Mouse (Mus musculus) limb, embryonic 11.5 days (tissue): ENCODE results near the gene Ivd. TPM values are rescaled to one million over a fixed set of nuclear protein-coding genes. Genes with fewer than 3 reads are reported as not detected.

Experiments used
- ATAC-seq: fragments of 200-750 bp; cut with Nextera tagmentation; 2 replicates; pipeline ENCODE4 v1.8.0; 2017; ENCODE audit warnings: low read depth; ENCODE audit not compliant: insufficient number of reproducible peaks, low FRiP score, low TSS enrichment
- DNase-seq: peaks from one replicate; pipeline ENCODE4 v3.0.0-alpha.2; 2015; ENCODE audit warnings: low spot score
- H3K27ac ChIP-seq: fragments of 300-500 bp; sonication (generic); replicated peaks from 2 replicates; pipeline ENCODE4 v1.5.1; 2014; ENCODE audit warnings: low read depth, mild to moderate bottlenecking, low read length
- H3K27me3 ChIP-seq: fragments of 300-500 bp; sonication (generic); 2 replicates; pipeline ENCODE4 v1.6.1; 2014; ENCODE audit warnings: mild to moderate bottlenecking, low read length, mixed read lengths; ENCODE audit not compliant: control insufficient read depth, insufficient read depth
- H3K36me3 ChIP-seq: fragments of 300-500 bp; sonication (generic); 2 replicates; pipeline ENCODE4 v1.6.1; 2014; ENCODE audit warnings: mild to moderate bottlenecking, low read length, moderate library complexity, mixed read lengths; ENCODE audit not compliant: control insufficient read depth, insufficient read depth
- H3K4me1 ChIP-seq: fragments of 300-500 bp; sonication (generic); 2 replicates; pipeline ENCODE4 v1.6.1; 2014; ENCODE audit warnings: low read length, mixed read lengths; ENCODE audit not compliant: control insufficient read depth, insufficient read depth
- H3K4me2 ChIP-seq: fragments of 300-500 bp; sonication (generic); 2 replicates; pipeline ENCODE4 v1.6.1; 2014; ENCODE audit warnings: low read depth, mild to moderate bottlenecking, moderate library complexity; ENCODE audit not compliant: severe bottlenecking
- H3K4me3 ChIP-seq: fragments of 300-500 bp; sonication (generic); 2 replicates; pipeline ENCODE4 v1.5.1; 2014; ENCODE audit warnings: low read depth, low read length
- H3K9ac ChIP-seq: fragments of 300-500 bp; sonication (generic); 2 replicates; pipeline ENCODE4 v1.6.1; 2014; ENCODE audit warnings: mild to moderate bottlenecking, low read length
- H3K9me3 ChIP-seq: fragments of 300-500 bp; sonication (generic); 2 replicates; pipeline ENCODE4 v1.6.1; 2016; ENCODE audit warnings: low read length; ENCODE audit not compliant: control insufficient read depth
- WGBS: fragments of 180-500 bp; shearing (Covaris S2); extraction: QIAGEN DNeasy Blood & Tissue Kit; methylation state at CpG from one replicate; pipeline ENCODE4 v1.1.7; 2014; 5-methylcytosine and 5-hydroxymethylcytosine counted together
- polyA plus RNA-seq: library from polyadenylated mRNA; unstranded; fragments of >200 nt; fragmentation: Nextera tagmentation; extraction: Ambion mirVana; gene quantifications from 2 replicates; pipeline ENCODE4 v1.2.1, GENCODE M21; 2014

Gene Ivd
- polyA plus RNA-seq, 1 experiment from 2014 or later: 75.1 TPM

DNA sequence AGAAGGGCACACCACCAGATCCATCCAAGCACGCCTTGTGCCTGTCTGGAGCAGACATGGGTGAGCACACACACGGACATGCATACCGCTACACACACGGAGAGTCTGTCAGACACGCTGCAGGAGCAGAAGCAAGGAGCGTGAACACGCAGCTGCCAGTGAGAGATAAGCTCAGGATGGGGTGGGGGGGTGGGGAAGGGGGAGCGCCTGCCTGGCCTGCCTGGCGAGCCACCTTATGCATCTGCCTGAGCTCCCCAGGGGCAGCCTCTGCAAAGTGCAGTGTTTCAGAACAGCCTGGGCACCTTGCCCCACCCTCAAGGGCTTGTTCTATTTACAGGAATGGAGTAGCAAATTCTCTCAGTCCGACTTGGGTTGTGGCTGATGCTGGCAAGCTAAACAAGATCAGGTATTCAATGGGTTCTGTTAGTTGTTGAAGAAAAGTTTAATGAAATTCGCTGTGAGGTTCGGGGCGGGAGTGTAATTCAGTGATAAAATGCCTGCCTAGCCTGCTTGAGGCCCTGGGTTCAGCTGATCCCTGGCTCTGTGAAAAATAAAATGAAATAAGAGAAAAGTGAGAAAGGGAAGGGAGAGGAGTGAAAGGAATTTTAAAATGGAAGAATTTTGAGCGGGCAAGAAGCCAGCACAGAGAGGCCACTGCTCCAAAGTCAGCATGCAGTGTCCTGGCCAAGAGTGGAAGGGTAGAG lies 26.2 kb downstream of the Ivd start:
- Histone ChIP-seq H3K27me3 (peaks cover 7% of the 10 kb centered on the region; the same call in 1 of the 2 replicates), H3K27ac (no peak overlapping the region), H3K4me2 (0 out of 2 replicates have a peak overlapping the region, but pooled peaks have one; percentile 12), H3K36me3 (no peaks in the 10 kb centered on the region), H3K9me3 (no peaks in the 10 kb centered on the region), H3K9ac (no peak overlapping the region), H3K4me3 (no peak overlapping the region), H3K4me1 (peaks cover 3% of the 10 kb centered on the region; the same call in 1 of the 2 replicates)
- 32% methylated on average over 14 of the region's 14 CpGs for WGBS
- no peak for DNase-seq
- ATAC-seq: no peak

GRCm38 (mm10) chr2:118891173-118891572 lies 29.4 kb downstream of the Ivd start:
- H3K9me3 ChIP-seq: no peaks in the 10 kb centered on the region
- no peak overlapping the region for H3K4me3 ChIP-seq
- ATAC-seq (no peak), DNase-seq (no peak)
- H3K36me3 ChIP-seq: no peaks in the 10 kb centered on the region
- no peak overlapping the region for H3K4me2 ChIP-seq
- H3K4me1 ChIP-seq: peaks cover 4% of the 10 kb centered on the region; the same call in 1 of the 2 replicates
- peaks cover 25% of the 10 kb centered on the region for H3K27me3 ChIP-seq
- WGBS: 88% methylated on average over 4 of the region's 4 CpGs
- H3K27ac ChIP-seq: no peak overlapping the region
- no peak overlapping the region for H3K9ac ChIP-seq

GRCm38 (mm10) chr2:118895990-118896913 lies 34.5 kb downstream of the Ivd start:
- H3K36me3 ChIP-seq: no peaks in the 10 kb centered on the region
- no peak overlapping the region for H3K27ac ChIP-seq
- 1% methylated on average over 38 of the region's 38 CpGs for WGBS
- peaks cover 31% of the 10 kb centered on the region for H3K4me1 ChIP-seq
- peak overlapping the region; percentile 45 for H3K4me3 ChIP-seq
- peak overlapping the region; percentile 47 for H3K9ac ChIP-seq
- DNase-seq (peak; percentile 57), ATAC-seq (peak; percentile 22; the same call in 1 of the 2 replicates)
- H3K27me3 ChIP-seq: peaks cover 60% of the 10 kb centered on the region
- no peaks in the 10 kb centered on the region for H3K9me3 ChIP-seq
- peak overlapping the region; percentile 82 for H3K4me2 ChIP-seq

- WGBS: under 1% methylated on average over 13 of the region's 13 CpGs
- peaks cover 31% of the 10 kb centered on the region for H3K4me1 ChIP-seq
- no peak overlapping the region for H3K27ac ChIP-seq
- H3K36me3 ChIP-seq: no peaks in the 10 kb centered on the region
- H3K9ac ChIP-seq: peak overlapping the region; percentile 47
- ATAC-seq: no peak
- peak overlapping the region; percentile 45 for H3K4me3 ChIP-seq
- peak overlapping the region; percentile 82 for H3K4me2 ChIP-seq
- DNase-seq: no peak
- H3K27me3 ChIP-seq: peaks cover 60% of the 10 kb centered on the region
- no peaks in the 10 kb centered on the region for H3K9me3 ChIP-seq
Measured at GRCm38 (mm10) chr2:118896914-118897291, 35.1 kb downstream of the Ivd start.

DNA sequence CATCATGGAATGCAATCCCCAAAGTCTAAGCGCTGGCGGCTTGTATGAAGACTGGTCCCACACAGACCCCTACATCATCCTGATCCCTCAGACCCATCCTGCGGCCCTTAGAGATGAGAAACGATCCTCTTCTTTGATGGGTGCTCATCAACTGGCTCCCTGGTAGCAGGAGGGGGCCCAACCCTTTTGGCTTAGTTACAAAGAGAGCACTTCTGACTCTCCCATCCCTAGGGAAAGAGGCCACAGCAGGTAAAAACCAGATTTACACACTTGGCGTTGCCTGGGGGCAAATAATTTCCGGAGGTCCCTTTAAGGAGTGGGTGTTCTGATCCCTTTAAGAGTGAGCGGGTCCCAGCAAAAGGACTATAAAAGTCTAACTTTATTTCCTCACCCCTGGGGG lies 35.6 kb downstream of the Ivd start:
- ATAC-seq: no peak
- H3K9ac ChIP-seq: no peak overlapping the region
- no peaks in the 10 kb centered on the region for H3K36me3 ChIP-seq
- WGBS: 1% methylated on average over 7 of the region's 7 CpGs
- H3K27ac ChIP-seq: no peak overlapping the region
- no peaks in the 10 kb centered on the region for H3K9me3 ChIP-seq
- H3K4me1 ChIP-seq: peaks cover 32% of the 10 kb centered on the region
- peaks cover 60% of the 10 kb centered on the region for H3K27me3 ChIP-seq
- peak overlapping the region; percentile 82 for H3K4me2 ChIP-seq
- no peak overlapping the region for H3K4me3 ChIP-seq
- DNase-seq: peak; percentile 40

- DNase-seq: peak; percentile 31
- H3K4me2 ChIP-seq: peak overlapping the region; percentile 17
- H3K36me3 ChIP-seq: no peaks in the 10 kb centered on the region
- ATAC-seq: no peak
- 0 out of 2 replicates have a peak overlapping the region, but pooled peaks have one; percentile 12 for H3K9ac ChIP-seq
- H3K4me3 ChIP-seq: 0 out of 2 replicates have a peak overlapping the region, but pooled peaks have one; percentile 8
- WGBS: 0% methylated on average over 11 of the region's 11 CpGs
- H3K4me1 ChIP-seq: peaks cover 35% of the 10 kb centered on the region
- H3K9me3 ChIP-seq: no peaks in the 10 kb centered on the region
- H3K27me3 ChIP-seq: peaks cover 65% of the 10 kb centered on the region
- H3K27ac ChIP-seq: no peak overlapping the region
Measured at GRCm38 (mm10) chr2:118897808-118898207, 36.1 kb downstream of the Ivd start.

DNA sequence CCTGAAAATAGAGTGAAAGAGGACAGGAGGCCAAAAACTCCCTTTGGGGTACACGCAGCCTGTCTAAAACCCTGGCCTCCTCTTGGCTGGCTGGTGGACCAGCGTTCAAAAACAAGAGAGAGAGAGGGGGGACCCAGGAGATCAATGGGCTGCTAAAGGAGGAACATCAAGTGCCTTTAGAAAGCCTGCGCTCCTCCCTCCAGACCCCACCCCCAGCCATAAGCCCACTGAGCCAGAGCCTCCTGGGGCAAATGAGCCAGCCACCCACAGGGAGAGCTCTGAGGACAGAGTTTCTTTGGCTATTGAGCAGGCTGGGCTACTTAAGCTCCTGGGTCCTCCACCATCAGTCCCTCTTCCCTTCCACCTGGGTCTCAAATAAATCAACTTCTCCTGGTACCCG lies 37.0 kb downstream of the Ivd start:
- peaks cover 42% of the 10 kb centered on the region for H3K4me1 ChIP-seq

GRCm38 (mm10) chr2:118899306-118899705 lies 37.6 kb downstream of the Ivd start:
- H3K4me2 ChIP-seq: no peak overlapping the region
- H3K27me3 ChIP-seq: peaks cover 67% of the 10 kb centered on the region
- peaks cover 42% of the 10 kb centered on the region for H3K4me1 ChIP-seq
- peak; percentile 26 for DNase-seq
- no peak for ATAC-seq
- H3K9me3 ChIP-seq: no peaks in the 10 kb centered on the region
- 9% methylated on average over 7 of the region's 7 CpGs for whole genome bisulfite sequencing
- H3K9ac ChIP-seq: no peak overlapping the region
- no peak overlapping the region for H3K4me3 ChIP-seq
- H3K27ac ChIP-seq: no peak overlapping the region
- H3K36me3 ChIP-seq: no peaks in the 10 kb centered on the region

More for the DNA sequence above, 37.0 kb downstream of the Ivd start:
- no peak overlapping the region for H3K27ac ChIP-seq
- 6% methylated on average over 4 of the region's 4 CpGs for WGBS
- H3K4me2 ChIP-seq: no peak overlapping the region
- DNase-seq (no peak), ATAC-seq (no peak)
- H3K9ac ChIP-seq: no peak overlapping the region
- H3K9me3 ChIP-seq: no peaks in the 10 kb centered on the region
- no peak overlapping the region for H3K4me3 ChIP-seq
- peaks cover 69% of the 10 kb centered on the region for H3K27me3 ChIP-seq
- no peaks in the 10 kb centered on the region for H3K36me3 ChIP-seq
